Mouse (Mus musculus) stomach, embryonic 16.5 days (tissue): ENCODE measurements around the gene Cdc27. TPM values are rescaled to one million over a fixed set of nuclear protein-coding genes. Genes with fewer than 3 reads are reported as not detected.

Experiments
- ATAC-seq: fragments of 200-750 bp; cut with Nextera tagmentation; 2 replicates; pipeline ENCODE4 v1.8.0; 2017; ENCODE audit warnings: moderate number of reproducible peaks, moderate TSS enrichment; ENCODE audit not compliant: insufficient read depth, low FRiP score
- H3K27ac ChIP-seq: fragments of 300-500 bp; sonication (generic); 2 replicates; pipeline ENCODE4 v1.5.1; 2014; ENCODE audit warnings: low read length
- H3K27me3 ChIP-seq: fragments of 300-500 bp; sonication (generic); 2 replicates; pipeline ENCODE4 v1.6.1; 2014; ENCODE audit warnings: low read length, control low read depth, mixed read lengths; ENCODE audit not compliant: control insufficient read depth, insufficient read depth
- H3K36me3 ChIP-seq: fragments of 300-500 bp; sonication (generic); 2 replicates; pipeline ENCODE4 v1.6.1; 2014; ENCODE audit warnings: low read length; ENCODE audit not compliant: control insufficient read depth, insufficient read depth
- H3K4me1 ChIP-seq: fragments of 300-500 bp; sonication (generic); 2 replicates; pipeline ENCODE4 v1.6.1; 2014; ENCODE audit warnings: low read length, control low read depth, mixed read lengths; ENCODE audit not compliant: control insufficient read depth, insufficient read depth
- H3K4me2 ChIP-seq: fragments of 300-500 bp; sonication (generic); 2 replicates; pipeline ENCODE4 v1.6.1; 2014; ENCODE audit warnings: low read depth, low read length, mixed read lengths
- H3K4me3 ChIP-seq: fragments of 300-500 bp; sonication (generic); replicated peaks from 2 replicates; pipeline ENCODE4 v1.5.1; 2014; ENCODE audit warnings: mild to moderate bottlenecking, low read length
- H3K9ac ChIP-seq: fragments of 300-500 bp; sonication (generic); 2 replicates; pipeline ENCODE4 v1.6.1; 2014; ENCODE audit warnings: low read length
- H3K9me3 ChIP-seq: fragments of 300-500 bp; sonication (generic); replicated peaks from 2 replicates; pipeline ENCODE4 v1.6.1; 2016; ENCODE audit warnings: low read length, control low read depth; ENCODE audit not compliant: control insufficient read depth
- WGBS: fragments of 180-500 bp; shearing (Covaris S2); extraction: QIAGEN DNeasy Blood & Tissue Kit; methylation state at CpG from one replicate; pipeline ENCODE4 v1.1.7; 2014; 5-methylcytosine and 5-hydroxymethylcytosine counted together
- polyA plus RNA-seq: library from polyadenylated mRNA; unstranded; fragments of >200 nt; fragmentation: Nextera tagmentation; extraction: Ambion mirVana; gene quantifications from 2 replicates; pipeline ENCODE4 v1.2.1, GENCODE M21; 2015

The Cdc27 gene
- polyA plus RNA-seq, 1 experiment from 2014 or later = 28.0 TPM

GRCm38 (mm10) chr11:104539811-104540210 lies 10.6 kb downstream of the Cdc27 start:
- Histone ChIP-seq H3K36me3 (peaks cover 3% of the 10 kb centered on the region), H3K9me3 (no peaks in the 10 kb centered on the region), H3K4me2 (no peak overlapping the region), H3K27ac (no peak overlapping the region), H3K9ac (no peak overlapping the region), H3K4me3 (no peak overlapping the region), H3K27me3 (no peaks in the 10 kb centered on the region), H3K4me1 (no peaks in the 10 kb centered on the region)
- ATAC-seq = no peak
- WGBS = 95% methylated on average over 5 of the region's 5 CpGs

GRCm38 (mm10) chr11:104537945-104538555 lies 12.4 kb downstream of the Cdc27 start:
- Histone ChIP-seq H3K27me3 (no peaks in the 10 kb centered on the region), H3K4me3 (no peak overlapping the region), H3K27ac (no peak overlapping the region), H3K9ac (no peak overlapping the region), H3K9me3 (no peaks in the 10 kb centered on the region), H3K4me1 (no peaks in the 10 kb centered on the region), H3K4me2 (no peak overlapping the region), H3K36me3 (peaks cover 9% of the 10 kb centered on the region)
- no peak for ATAC-seq
- 92% methylated on average over 2 of the region's 2 CpGs for WGBS

GRCm38 (mm10) chr11:104536843-104537242 lies 13.6 kb downstream of the Cdc27 start:
- WGBS = 64% methylated on average over 2 of the region's 2 CpGs
- peaks cover 13% of the 10 kb centered on the region for H3K36me3 ChIP-seq
- no peak overlapping the region for H3K27ac ChIP-seq
- no peaks in the 10 kb centered on the region for H3K9me3 ChIP-seq
- no peak for ATAC-seq
- H3K27me3 ChIP-seq = no peaks in the 10 kb centered on the region
- no peak overlapping the region for H3K4me2 ChIP-seq
- H3K4me3 ChIP-seq = no peak overlapping the region
- H3K9ac ChIP-seq = no peak overlapping the region
- no peaks in the 10 kb centered on the region for H3K4me1 ChIP-seq

GRCm38 (mm10) chr11:104525935-104526334 lies 24.5 kb downstream of the Cdc27 start:
- Histone ChIP-seq H3K27me3 (no peaks in the 10 kb centered on the region), H3K4me2 (no peak overlapping the region), H3K4me3 (no peak overlapping the region), H3K9ac (no peak overlapping the region), H3K36me3 (peaks cover 10% of the 10 kb centered on the region; the same call in 1 of the 2 replicates), H3K9me3 (no peaks in the 10 kb centered on the region), H3K4me1 (no peaks in the 10 kb centered on the region), H3K27ac (no peak overlapping the region)
- ATAC-seq = no peak
- WGBS = 95% methylated on average over 6 of the region's 6 CpGs

- H3K36me3 ChIP-seq = peaks cover 22% of the 10 kb centered on the region; the same call in 1 of the 2 replicates
- no peak for ATAC-seq
- 82% methylated on average over 4 of the region's 4 CpGs for WGBS
- H3K4me1 ChIP-seq = no peaks in the 10 kb centered on the region
- H3K27ac ChIP-seq = no peak overlapping the region
- H3K4me3 ChIP-seq = no peak overlapping the region
- H3K27me3 ChIP-seq = no peaks in the 10 kb centered on the region
- H3K4me2 ChIP-seq = no peak overlapping the region
- no peaks in the 10 kb centered on the region for H3K9me3 ChIP-seq
- no peak overlapping the region for H3K9ac ChIP-seq
Measured at GRCm38 (mm10) chr11:104512436-104512835, 38.0 kb downstream of the Cdc27 start.

GRCm38 (mm10) chr11:104510606-104511005 lies 39.8 kb downstream of the Cdc27 start:
- H3K27me3 ChIP-seq = no peaks in the 10 kb centered on the region
- no peak overlapping the region for H3K4me3 ChIP-seq
- H3K27ac ChIP-seq = no peak overlapping the region
- no peak overlapping the region for H3K9ac ChIP-seq
- peaks cover 15% of the 10 kb centered on the region for H3K36me3 ChIP-seq
- H3K4me1 ChIP-seq = no peaks in the 10 kb centered on the region
- 90% methylated on average over 2 of the region's 2 CpGs for WGBS
- no peak overlapping the region for H3K4me2 ChIP-seq
- H3K9me3 ChIP-seq = no peaks in the 10 kb centered on the region
- ATAC-seq = no peak

- Histone ChIP-seq H3K4me3 (no peak overlapping the region), H3K27ac (no peak overlapping the region), H3K9me3 (no peaks in the 10 kb centered on the region), H3K27me3 (no peaks in the 10 kb centered on the region), H3K9ac (no peak overlapping the region), H3K4me2 (no peak overlapping the region), H3K36me3 (peaks cover 20% of the 10 kb centered on the region; the same call in 1 of the 2 replicates), H3K4me1 (no peaks in the 10 kb centered on the region)
- 90% methylated on average over 4 of the region's 4 CpGs for WGBS
- ATAC-seq = no peak
Measured at GRCm38 (mm10) chr11:104508455-104508854, 42.0 kb downstream of the Cdc27 start.

GRCm38 (mm10) chr11:104488292-104488691 lies 62.1 kb downstream of the Cdc27 start:
- Histone ChIP-seq H3K27me3 (no peaks in the 10 kb centered on the region), H3K27ac (no peak overlapping the region), H3K4me3 (no peak overlapping the region), H3K4me1 (no peaks in the 10 kb centered on the region), H3K9me3 (no peaks in the 10 kb centered on the region), H3K9ac (no peak overlapping the region), H3K4me2 (no peak overlapping the region), H3K36me3 (no peaks in the 10 kb centered on the region)
- ATAC-seq = no peak
- 82% methylated on average over 3 of the region's 3 CpGs for WGBS

- H3K4me3 ChIP-seq = no peak overlapping the region
- no peak overlapping the region for H3K27ac ChIP-seq
- WGBS = 89% methylated on average over 8 of the region's 8 CpGs
- H3K9me3 ChIP-seq = no peaks in the 10 kb centered on the region
- ATAC-seq = no peak
- H3K36me3 ChIP-seq = no peaks in the 10 kb centered on the region
- no peaks in the 10 kb centered on the region for H3K4me1 ChIP-seq
- H3K9ac ChIP-seq = no peak overlapping the region
- no peak overlapping the region for H3K4me2 ChIP-seq
- H3K27me3 ChIP-seq = no peaks in the 10 kb centered on the region
Measured at GRCm38 (mm10) chr11:104481971-104482370, 68.4 kb downstream of the Cdc27 start.
